Mouse (Mus musculus) telencephalon, adult 2 months (tissue): ENCODE measurements around the gene Prkca.

ENCODE experiments used
- DNase-seq: peaks from one replicate; pipeline ENCODE4 v3.0.0-alpha.2; 2011; ENCODE audit warnings: low read depth, low spot score

The Prkca gene

GRCm38 (mm10) chr11:108235081-108235703, 108.5 kb downstream of the Prkca start:
- DNase-seq, result no peak

GRCm38 (mm10) chr11:108233015-108233414, 110.7 kb downstream of the Prkca start:
- DNase-seq, result no peak

- DNase-seq, result no peak
Measured at GRCm38 (mm10) chr11:108230101-108230500, 113.6 kb downstream of the Prkca start.

- no peak for DNase-seq
Measured at GRCm38 (mm10) chr11:108229176-108229946, 114.4 kb downstream of the Prkca start.

GRCm38 (mm10) chr11:108228497-108228896, 115.2 kb downstream of the Prkca start:
- no peak for DNase-seq

- DNase-seq, result no peak
Measured at GRCm38 (mm10) chr11:108226248-108226647, 117.5 kb downstream of the Prkca start.

GRCm38 (mm10) chr11:108224233-108224973, 119.3 kb downstream of the Prkca start:
- DNase-seq, result no peak

- no peak for DNase-seq
Measured at GRCm38 (mm10) chr11:108223613-108224232, 120.0 kb downstream of the Prkca start.

GRCm38 (mm10) chr11:108223154-108223553, 120.6 kb downstream of the Prkca start:
- DNase-seq, result peak; percentile 68

GRCm38 (mm10) chr11:108222616-108223015, 121.1 kb downstream of the Prkca start:
- DNase-seq, result peak; percentile 44

- DNase-seq, result no peak
Measured at GRCm38 (mm10) chr11:108222026-108222425, 121.7 kb downstream of the Prkca start.

- DNase-seq, result peak; percentile 89
Measured at GRCm38 (mm10) chr11:108221124-108221835, 122.4 kb downstream of the Prkca start.

- no peak for DNase-seq
Measured at GRCm38 (mm10) chr11:108220605-108221004, 123.1 kb downstream of the Prkca start.

GRCm38 (mm10) chr11:108217043-108217442, 126.7 kb downstream of the Prkca start:
- no peak for DNase-seq

- DNase-seq, result no peak
Measured at GRCm38 (mm10) chr11:108216064-108216463, 127.7 kb downstream of the Prkca start.

GRCm38 (mm10) chr11:108215466-108215865, 128.3 kb downstream of the Prkca start:
- DNase-seq, result no peak

GRCm38 (mm10) chr11:108214521-108215223, 129.1 kb downstream of the Prkca start:
- DNase-seq, result no peak

GRCm38 (mm10) chr11:108213783-108214182, 129.9 kb downstream of the Prkca start:
- DNase-seq, result no peak

GRCm38 (mm10) chr11:108212638-108213037, 131.1 kb downstream of the Prkca start:
- DNase-seq, result no peak

- no peak for DNase-seq
Measured at GRCm38 (mm10) chr11:108212030-108212429, 131.7 kb downstream of the Prkca start.

- no peak for DNase-seq
Measured at GRCm38 (mm10) chr11:108210749-108211148, 133.0 kb downstream of the Prkca start.
